Mouse (Mus musculus): Measurements from ENCODE around the gene Itga11. TPM values are rescaled to one million over a fixed set of nuclear protein-coding genes. Genes with fewer than 3 reads are reported as not detected.

The Itga11 gene
- total RNA-seq, 2 experiments from 2014 or later, result 1.8 to 2.2 TPM

DNA sequence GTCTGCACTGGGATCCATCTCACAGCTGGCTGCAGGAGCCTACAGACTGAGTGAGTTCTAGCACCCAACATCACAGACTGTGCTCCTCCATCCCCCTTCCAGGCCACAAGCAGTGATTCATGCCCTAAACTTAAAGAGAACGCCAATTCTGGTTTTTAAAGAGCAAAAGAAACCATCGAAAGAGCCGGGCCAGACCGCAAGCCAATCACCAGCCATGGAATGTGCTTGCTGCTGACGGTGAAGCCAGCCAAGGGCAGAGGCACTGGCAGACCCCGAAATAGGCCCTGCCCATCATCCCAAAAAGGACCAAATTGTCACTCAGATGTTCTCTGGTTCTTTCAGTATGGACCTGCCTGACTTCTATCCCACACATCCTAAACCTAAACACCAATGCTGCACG lies 6.7 kb downstream of the Itga11 start:
- DNase-seq, result no peak

DNA sequence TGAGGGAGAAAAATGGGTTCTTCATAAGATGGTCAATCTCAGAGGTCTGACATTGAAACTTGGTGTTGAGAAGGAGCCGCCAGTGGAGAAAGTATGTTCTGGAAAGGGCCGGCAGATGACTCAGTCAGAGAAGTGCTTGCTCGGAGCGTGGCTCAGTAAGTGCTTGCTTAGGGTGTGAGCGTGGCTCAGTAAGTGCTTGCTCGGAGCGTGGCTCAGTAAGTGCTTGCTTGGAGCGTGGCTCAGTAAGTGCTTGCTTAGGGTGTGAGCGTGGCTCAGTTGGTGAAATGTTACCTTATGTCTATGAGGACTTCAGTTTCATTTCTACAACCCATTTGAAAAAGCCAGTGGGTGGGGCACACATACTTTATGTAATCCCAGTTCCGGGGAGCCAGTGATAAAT lies 12.1 kb downstream of the Itga11 start:
- no peak for DNase-seq

DNA sequence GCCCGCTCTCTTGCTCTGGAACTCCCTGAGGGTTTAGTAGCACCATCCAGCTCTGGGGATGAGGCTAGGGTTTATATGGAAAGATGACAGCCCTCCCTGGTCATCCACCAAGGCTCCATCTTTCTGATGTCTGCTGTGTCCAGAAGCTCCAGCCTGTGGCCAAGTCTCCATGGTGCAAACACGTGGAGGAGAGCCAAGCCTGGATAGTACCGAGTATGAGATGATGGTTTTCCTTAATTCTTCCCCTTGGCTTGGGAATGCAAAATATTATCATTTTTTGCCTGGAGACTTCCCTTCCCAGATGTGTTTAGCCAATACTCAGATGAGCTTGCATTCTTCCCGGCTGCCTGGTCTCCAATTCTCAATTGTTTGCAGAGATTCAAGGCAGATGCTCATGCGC lies 16.4 kb downstream of the Itga11 start:
- no peak for DNase-seq

DNA sequence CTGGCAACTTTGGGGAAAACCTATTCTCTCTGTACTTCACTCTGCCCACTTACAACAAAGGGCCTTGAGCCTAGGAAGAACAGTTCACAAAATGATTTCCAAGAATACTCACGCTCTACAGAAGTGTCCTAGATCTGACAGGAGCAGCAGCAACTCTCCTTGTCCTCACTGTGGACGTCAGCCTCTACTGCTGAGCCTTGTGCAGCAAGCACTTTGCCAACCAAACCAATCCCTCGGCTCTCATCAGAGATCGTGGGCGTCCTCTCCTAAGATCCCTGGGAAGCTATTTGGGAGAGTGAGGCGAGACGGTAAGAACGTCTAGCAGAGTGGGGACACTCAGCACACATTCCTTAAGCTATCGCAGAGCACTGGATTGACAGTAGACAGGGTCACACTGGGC lies 17.6 kb downstream of the Itga11 start:
- no peak for DNase-seq

DNA sequence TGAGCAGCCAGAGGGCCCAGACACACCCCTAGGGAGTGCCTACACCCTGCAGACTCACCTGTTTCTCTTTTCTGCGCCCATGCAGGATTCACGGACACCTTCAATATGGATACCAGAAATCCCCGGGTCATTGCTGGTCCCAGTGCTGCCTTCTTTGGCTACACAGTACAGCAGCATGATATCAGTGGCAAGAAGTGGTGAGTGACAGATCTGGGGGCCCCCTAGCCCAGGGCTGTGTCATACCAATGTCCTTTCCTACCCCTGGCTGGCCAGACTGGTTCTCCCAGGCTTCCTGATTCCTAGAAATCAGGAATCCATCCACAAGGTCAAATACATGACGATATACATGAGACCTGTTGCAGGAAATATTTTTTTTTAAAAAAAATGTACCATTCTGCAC lies 19.2 kb downstream of the Itga11 start:
- no peak for DNase-seq

DNA sequence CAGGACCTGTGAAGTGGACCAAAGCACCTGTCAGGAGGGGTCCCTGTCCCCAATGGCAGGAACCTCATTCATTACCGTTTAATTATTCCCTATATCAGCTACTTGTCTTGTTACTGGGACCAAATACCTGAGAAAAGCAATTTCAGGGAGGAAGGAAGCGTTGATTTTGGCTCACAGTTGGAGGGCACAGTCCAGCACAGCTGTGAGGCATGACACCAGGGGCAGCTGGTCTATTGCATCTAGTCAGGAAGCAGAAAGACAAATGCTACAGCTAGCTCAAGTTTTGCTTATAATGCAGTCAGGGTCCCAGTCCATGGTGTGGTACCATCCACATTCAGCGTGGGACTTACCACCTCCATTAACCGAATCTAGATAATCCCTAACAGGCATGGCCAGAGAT lies 29.6 kb downstream of the Itga11 start:
- no peak for DNase-seq

DNA sequence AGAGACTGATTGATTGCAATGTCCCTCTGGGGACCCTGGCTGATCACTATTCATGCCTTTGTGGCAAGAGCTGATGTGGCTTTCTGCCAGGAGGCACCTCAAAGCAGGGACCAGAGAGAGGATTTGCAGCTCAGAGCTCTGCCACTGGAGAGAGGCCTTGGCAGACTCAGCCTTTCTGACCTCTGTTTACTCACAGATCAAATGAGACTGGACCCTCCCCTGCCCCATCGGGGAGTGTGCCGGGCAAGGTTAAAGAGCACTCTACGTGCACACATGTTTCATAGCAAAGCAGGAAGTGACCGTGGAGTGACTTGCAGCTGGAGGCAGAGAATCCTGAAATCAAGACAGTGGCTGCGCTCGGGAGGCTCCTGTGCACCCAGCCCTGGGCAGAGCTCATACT lies 30.2 kb downstream of the Itga11 start:
- peak; percentile 43 to 65 for DNase-seq

DNA sequence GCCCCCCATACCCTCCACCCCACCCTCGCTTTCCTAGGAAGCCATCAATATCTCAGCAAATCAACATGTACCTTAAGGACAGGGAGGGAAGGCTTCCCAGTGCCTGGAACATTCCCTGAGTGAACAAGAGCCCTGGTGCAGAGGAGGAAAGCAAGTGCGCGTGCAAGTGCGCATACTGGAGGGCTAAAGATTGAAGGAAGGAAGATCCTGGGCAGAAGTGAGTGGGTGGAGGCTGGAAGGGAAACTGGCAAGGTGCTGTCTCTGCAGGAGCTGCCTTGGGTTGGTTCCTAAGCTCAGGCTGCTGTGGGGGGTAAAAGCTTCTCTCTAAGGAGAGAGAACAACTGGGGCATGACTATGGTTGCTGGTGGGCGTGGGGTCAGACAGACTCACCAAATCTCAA lies 32.4 kb downstream of the Itga11 start:
- DNase-seq, result no peak

DNA sequence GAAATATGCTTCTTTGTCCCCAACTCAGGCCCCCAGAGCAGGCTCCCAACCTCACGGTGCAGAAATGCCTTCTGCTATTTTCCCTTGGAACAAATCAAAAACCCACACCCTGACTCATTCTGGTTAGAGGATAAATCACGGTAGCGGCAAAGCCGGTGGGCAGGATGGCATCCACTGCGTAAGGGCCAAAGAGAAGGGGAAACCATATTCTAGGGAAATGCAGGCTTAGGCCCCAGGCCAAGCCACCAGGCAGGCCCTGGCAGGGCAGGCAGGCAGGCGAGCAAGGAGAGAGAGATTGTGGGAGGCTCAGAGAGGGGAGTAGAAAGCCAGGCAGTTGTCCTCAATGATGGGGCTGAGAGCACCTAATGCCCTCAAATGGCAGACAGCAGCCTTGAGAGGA lies 34.7 kb downstream of the Itga11 start:
- peak; percentile 7 to 48 for DNase-seq

DNA sequence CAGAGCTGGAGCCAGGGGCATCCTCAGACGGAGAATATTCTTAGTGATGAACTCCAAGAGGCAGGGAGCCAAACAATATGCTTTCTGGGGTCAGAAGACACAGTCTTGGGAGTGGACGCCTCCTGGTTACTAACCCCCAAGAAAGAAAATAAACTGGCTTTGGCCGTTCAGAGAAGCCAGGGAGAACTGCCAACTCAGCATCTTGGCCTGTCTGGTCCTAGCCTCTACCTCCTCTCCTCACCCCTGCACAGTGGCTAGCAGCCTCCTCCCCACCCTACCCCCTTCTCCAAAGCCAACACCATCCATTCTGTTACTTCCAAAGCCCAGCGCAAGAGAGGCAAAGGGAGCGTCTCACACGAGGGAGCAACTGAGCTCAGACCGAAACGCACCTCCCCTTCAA lies 35.4 kb downstream of the Itga11 start:
- DNase-seq, result no peak

DNA sequence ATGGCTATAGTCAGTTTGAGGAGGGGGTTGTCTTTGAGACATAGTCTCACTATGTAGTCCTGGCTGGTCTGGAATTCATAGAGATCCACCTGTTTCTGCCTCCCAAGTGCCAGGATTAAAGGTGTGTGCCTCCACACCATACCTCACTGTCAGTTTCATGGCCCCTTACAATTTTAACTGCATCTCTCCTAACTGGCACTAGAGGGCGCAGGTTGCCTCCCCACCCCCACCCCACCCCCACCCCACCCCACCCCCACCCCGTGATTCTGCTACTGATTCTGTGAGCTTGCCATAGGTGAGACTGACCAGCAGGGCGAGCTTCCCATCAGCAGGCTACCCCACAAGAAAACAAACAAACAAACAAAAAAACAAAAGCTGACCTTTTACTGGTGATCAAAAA lies 36.7 kb downstream of the Itga11 start:
- DNase-seq, result no peak

DNA sequence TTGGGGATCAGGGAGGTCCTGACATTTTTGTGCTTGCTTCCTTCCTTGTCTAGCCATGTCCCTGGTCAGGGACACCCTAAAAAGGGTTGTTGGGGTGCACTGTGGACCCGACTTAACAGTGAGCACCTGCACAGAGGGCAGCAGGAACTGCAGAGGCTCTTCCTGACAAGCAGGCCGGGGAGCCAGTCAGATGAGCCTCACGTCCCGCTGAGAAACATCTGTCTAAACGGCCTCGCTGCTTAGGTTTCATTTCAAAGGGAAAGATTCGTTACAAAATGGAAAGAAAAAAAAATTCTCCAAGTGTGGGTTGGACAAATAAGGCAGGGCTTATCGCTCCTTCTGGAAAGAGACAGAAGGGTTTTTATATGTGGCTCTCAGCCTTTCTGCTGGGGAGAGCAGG lies 40.4 kb downstream of the Itga11 start:
- no peak for DNase-seq

DNA sequence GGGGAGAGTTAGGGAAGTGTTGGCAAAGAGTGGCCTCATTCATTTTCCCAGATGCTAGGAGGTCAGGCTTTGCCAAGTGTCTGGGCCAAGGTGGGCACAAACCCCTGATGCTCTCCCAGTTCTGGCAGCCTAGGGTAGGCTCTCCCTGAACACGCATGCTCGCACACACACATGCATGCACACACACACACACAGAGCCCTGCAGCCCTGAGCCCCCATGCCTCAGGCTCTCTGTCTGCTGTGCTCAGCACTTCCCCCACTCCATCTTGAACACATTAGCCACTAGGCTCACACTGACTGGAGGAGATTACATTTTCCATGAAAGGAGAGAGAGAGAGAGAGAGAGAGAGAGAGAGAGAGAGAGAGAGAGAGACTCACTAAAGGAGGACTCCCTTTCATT lies 44.2 kb downstream of the Itga11 start:
- no peak for DNase-seq

DNA sequence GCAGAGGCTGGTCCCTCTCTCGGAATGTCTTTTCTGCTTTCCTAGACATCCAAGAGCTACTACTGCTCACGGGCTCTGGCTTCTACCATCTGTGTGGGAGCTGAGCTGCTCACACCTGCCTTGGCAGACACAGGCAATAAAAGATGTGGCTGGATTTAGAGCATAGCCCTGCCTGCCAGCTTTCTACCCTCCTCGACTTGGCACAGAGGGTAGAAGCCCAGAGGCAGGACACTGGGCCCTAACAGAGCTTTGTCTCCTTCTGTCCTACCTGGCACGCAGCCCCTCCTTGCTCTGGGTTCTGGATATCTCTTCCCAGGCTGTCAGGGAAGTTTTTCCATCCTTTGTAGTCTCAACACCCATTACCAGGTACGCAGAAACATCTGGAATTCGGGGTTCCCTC lies 45.1 kb downstream of the Itga11 start:
- DNase-seq, result no peak

DNA sequence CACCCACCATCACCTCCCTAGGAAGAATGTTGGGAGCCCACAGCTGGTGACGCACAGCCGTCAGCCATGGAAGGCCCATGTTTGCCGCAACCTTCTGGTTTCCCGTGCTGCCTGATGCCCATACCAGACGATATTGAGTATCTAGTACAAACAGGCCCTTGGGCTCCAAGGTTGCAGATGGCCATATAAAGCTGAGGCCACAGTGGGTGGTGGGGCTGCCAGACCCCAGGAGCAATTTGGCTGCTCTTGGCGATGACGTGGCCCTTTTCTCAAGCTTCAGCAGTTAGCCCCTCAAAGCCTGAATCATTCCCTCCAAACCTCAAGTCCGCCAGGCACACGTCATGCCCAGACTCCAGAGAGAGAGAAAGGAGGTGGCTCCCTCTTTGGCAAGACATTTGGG lies 46.5 kb downstream of the Itga11 start:
- DNase-seq, result no peak

DNA sequence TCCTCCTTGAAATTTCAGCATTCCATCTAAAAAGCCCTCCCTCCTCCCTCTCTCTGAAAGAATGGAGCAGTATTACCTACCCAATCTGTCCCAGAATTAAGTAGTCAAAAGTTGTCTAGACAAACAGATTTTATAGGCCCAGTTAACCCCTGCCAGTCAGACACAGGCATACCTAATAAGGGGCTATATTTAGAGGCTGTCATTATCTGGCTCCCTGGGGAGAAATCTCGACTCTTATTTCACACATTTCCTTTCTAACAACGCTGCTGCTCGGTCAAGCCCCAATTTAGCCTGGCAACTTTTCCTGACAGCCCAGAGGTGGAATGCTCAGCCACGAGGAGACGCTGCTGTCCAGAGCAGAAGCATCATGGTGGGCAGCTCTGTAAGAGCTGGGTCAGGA lies 47.6 kb downstream of the Itga11 start:
- DNase-seq, result no peak

DNA sequence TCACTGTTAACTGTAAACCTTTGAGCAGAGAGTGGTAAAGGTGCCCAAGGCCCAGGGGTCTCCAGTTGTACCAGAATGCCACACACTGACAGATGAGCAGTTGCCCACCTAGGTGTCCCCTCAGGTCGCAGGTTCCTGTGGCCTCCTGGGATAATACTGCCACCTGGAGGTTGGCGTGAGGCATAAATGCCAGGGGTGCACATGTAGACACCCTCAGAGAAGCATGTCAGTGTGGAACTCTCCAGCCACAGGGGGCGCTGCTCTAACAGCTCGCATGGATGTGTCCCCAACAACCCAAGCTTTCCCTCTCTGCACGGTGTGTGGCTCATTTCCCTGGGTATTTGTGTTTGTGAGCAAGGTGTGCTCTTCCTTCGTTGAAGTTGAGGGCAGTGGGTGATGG lies 48.8 kb downstream of the Itga11 start:
- peak; percentile 10 to 41 for DNase-seq

DNA sequence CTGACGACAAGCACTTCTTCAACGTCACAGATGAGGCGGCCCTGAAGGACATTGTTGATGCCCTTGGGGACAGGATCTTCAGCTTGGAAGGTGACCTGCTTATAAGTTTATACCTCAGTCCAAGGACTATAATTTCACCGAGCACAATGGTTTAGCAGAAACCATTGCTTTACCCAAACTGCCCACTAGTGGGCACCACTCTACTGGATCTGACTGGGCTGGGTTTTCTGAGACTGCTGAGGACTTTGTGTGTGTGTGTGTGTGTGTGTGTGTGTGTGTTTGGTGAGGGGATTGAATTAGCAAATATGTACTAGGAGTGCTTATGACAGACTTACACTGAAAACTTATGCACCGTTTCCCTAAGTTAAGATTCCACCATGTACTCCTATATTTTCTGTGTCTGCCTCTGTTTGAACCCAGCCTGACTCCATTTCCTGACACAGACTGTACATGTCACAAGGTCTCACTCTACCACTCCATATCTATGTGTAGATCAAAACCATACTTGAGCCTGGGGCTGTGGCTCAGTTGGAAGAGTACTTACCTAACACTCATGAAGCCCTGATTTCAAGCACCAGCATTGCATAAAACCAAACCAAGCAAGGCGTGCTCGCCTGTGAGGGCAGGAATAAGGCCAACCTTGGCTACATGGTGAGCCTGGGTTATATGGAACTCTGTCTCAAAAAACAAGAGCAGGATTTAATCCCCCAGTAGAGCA lies 67.1 kb downstream of the Itga11 start:
- DNase-seq, result peak; percentile 22 to 44

DNA sequence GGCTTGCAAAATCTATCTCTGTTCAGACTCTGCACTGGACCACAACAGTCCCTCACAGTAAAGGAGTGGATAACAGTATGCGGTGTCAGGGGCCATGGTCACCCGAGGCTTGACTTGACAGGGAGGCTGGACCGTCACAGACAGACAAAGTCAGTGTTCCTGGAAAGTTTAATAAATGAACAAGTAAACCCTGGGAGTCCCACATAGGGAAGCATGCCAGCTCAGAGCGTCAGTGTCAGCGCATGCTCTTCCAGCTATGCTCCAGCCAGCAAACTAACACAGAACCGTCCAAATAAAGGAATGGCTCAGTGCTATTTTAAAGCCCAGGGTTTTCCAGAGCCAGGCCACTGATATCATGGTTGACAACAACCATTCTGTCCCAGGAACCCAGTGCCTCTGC lies 69.0 kb downstream of the Itga11 start:
- no peak for DNase-seq

DNA sequence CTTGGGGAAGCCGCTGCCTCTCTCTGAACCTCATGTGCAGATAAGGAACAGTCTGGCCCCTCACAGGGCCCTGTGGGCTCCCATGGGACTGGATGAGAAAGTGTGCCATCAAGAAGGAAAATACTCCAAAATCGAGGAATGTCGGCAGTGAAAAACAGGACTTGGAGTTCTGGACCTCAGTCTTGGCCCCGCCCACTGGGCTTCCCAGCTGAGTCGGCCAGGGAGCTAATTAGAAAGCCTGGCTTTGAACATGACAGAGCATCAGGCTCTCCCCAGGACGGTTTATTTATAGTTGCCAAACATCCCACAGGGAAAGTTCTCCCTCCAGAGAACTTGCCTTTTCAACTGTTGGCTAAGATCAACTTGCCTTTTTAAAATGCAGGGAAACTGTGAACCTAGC lies 72.0 kb downstream of the Itga11 start:
- peak in 1 of 2 experiments; percentile 49 for DNase-seq

DNA sequence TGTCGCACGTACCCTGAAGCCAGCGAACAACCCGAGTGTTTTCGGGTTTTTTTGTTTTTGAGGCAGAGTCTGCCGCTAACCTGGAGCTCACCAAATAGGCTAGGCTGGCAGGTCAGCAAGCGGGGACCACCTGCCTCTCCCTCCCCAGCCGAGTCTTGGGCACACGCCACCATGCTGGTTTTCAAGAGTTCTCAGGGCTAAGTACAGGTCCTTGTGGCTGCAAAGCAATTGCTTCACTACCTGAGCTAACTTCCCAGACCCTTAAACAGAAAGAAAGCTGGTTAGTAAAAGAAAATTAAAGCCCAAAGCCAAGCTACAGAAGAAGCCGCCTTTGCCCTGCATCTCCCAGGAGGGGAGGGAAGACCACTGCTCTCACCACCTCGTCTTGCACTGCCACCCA lies 72.8 kb downstream of the Itga11 start:
- DNase-seq, result no peak

DNA sequence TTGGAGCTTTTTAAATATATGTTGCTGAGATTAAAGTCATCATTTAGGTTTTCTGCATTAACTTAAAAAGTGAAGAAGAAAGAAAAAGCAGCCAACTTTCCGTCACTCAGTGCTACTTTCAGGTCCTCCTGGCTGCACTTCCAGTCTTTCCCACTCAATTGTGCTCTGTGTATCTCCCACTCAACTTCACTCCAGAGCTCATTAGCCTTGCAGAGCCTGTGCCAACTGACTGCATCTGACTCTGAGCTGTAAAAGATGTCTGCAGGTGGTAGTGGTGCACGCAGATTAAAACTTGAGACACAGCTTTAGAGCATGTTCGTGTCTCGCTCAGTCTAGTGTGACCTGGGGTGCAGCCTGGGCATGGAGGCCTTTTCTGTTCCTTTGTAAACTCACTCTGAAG lies 80.7 kb downstream of the Itga11 start:
- DNase-seq, result no peak

DNA sequence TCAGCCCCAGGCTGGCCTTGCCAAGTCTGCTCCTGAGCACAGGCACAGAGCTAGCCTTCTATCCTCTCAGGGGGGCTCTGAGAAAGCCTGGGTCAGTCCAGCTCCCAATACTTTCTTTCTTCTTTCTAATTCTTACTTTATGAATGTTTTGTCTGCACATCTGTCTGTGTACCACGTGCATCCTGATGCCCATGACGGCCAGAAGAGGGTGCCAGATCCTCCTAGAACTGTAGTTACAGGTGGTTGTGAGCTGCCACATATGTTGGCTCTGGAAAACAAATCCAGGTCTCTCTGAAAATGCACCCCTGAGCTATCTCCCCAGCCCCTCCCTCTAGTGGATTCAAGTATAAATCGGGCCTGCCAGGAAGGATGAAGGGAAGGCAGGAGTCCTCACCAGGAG lies 82.0 kb downstream of the Itga11 start:
- DNase-seq, result no peak

DNA sequence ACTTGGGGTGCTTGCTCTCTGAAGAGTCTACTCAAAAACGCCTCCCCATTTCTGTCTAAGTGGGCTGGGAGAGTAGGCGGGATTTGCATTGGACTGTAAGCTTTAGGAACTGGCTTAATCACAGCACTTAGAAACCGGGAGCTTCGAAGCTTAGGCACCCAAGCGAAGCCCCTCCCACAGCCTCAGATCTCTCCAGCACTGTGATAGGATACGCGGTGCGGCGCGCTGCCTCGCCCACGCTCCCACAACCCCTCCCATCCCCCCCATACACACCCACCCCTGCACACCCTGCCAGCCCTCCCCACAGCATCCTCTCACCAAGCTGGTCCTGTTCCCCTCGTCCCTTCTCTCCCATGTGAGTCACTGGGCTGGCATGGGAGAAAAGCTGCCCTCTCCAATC lies 85.9 kb downstream of the Itga11 start:
- DNase-seq, result peak in 1 of 2 experiments; percentile 40

DNA sequence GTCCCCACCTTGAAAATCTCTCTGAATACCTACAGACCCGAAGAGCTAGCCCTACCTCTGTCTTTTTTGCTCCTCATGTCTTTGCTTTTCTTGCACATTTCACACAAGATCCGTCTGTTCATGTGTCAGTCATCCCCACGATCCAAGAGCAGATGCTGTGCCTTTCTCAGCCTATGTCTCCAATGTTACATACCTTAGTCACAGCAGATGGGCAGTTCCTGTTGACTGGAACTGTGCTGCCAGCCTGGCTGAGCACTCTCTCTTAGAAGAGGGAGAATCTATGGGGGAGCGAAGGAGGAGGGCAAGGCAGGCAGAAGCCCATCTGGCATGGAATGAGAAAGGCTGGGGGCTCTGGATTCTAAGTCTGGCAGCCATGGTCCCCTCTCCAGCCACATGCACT lies 87.7 kb downstream of the Itga11 start:
- DNase-seq, result no peak
